In genomic region chr13:67637294-67638007, GRCm38 (mm10) we compare ENCODE assay signal across 8 mouse cellular contexts. TPM values are rescaled to one million over a fixed set of nuclear protein-coding genes. Genes with fewer than 3 reads are reported as not detected.
DNase-seq lines count a peak whose midpoint lies in the region; ATAC-seq lines count a peak whose summit lies in the region.

Gene Gm49345 (minus strand): TSS chr13:67637769.
Gene Zfp729a (minus strand): TSS chr13:67637791.

- intact Hi-C loops in gastrocnemius, postnatal 14 days (cut with DNase I; ENCODE audit: low total_unique reads) = loop anchor here (10.0 kb wide), 1 partner anchor 47 kb away; the partner anchor contains the start of gene Zfp738
- intact Hi-C loops in left cerebral cortex, postnatal 10 days (cut with DNase I) = loop anchor here (5.0 kb wide), 1 partner anchor 45 kb away; no protein-coding TSS in a partner anchor

- ATAC-seq in inflammation-experienced regulatory T-cells, adult 6 months = peak; percentile 99
- peak; percentile 97 for ATAC-seq in megakaryocyte-erythroid progenitor cell, adult 5-6 weeks (replicated peaks; ENCODE audit: low FRiP score, low TSS enrichment, poor library complexity, severe bottlenecking)

- DNase-seq in adrenal gland, adult (ENCODE audit: inconsistent age in 2 of 2, low spot score in 1 of 2) = peak; percentile 86 to 96
- DNase-seq in embryo, embryonic 10.5 days (ENCODE audit: low spot score) = peak; percentile 94
- peak; percentile 82 for DNase-seq in gastrocnemius, postnatal 14 days
- peak; percentile 84 to 87 for DNase-seq in left cerebral cortex, postnatal 10 days (ENCODE audit: extremely low spot score in 1 of 2, low spot score in 2 of 2)
- DNase-seq in right cerebral cortex, postnatal 25 days = peak; percentile 85
- peak; percentile 73 to 74 for DNase-seq in urinary bladder, postnatal 4 days (ENCODE audit: low spot score in 2 of 2)

RNA-seq across cellular contexts. Expression of gene Gm49345, which starts in this region (rescaled TPM):
- 1 to 10 TPM in 1 of 2 experiments, under 1 TPM in 1; 0.72 to 1.2 TPM for total RNA-seq in gastrocnemius, postnatal 14 days (2021)
- polyA plus RNA-seq in inflammation-experienced regulatory T-cells, adult 6 months (2017; shearing (Covaris generic)) = 1 to 10 TPM in 2 of 3 experiments, not detected in 1; 6.0 to 8.1 TPM
- total RNA-seq in left cerebral cortex, postnatal 10 days (2021) = 1 to 10 TPM in 1 of 2 experiments, under 1 TPM in 1; 0.71 to 1.2 TPM
- total RNA-seq in megakaryocyte-erythroid progenitor cell, adult 5-6 weeks (2014; fragmentation: Nextera tagmentation) = not detected in 2 replicates
- 3.5 TPM in 1 of 2 replicates, not detected in the other for total RNA-seq in megakaryocyte-erythroid progenitor cell, adult 5-6 weeks (2017)

RNA-seq across cellular contexts. Expression of gene Zfp729a, which starts in this region (rescaled TPM):
- 1 to 10 TPM; 2.5 to 2.6 TPM for total RNA-seq in gastrocnemius, postnatal 14 days (2021)
- polyA plus RNA-seq in inflammation-experienced regulatory T-cells, adult 6 months (2017; shearing (Covaris generic)) = 10 to 100 TPM; 10.1 to 12.7 (median 11.7) TPM
- 1 to 10 TPM; 7.7 to 7.9 TPM for total RNA-seq in left cerebral cortex, postnatal 10 days (2021)
- total RNA-seq in megakaryocyte-erythroid progenitor cell, adult 5-6 weeks (2014; fragmentation: Nextera tagmentation) = 5.4 and 6.7 TPM in 2 replicates
- 5.3 and 12.8 TPM in 2 replicates for total RNA-seq in megakaryocyte-erythroid progenitor cell, adult 5-6 weeks (2017)

Comparison
In these comparisons a context has a peak if more than half of its experiments do, and no peak if none do; other contexts are left out.
1. Peak in every context shown above with its lines: DNase-seq and ATAC-seq.